Mouse (Mus musculus): ENCODE data around the gene Mylk.

DNA sequence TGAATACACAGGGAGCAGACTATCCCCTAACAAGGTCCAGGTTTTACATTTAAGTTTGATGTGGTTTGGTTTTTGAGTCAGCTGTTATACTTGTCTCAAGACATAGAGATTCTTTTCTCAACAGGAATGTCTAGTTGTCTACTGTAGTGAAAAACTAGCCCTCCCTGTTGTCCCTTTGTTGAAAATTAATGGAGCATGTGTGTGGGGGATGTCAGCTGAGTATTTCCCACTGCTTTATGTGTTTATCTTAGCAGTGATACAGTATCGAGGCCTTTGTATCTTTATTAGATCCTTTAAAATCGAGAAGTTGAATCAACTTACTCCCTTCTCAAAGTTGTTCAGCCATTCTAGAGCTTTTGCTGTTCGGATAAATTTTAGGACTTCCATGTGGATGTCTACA, 7.0 kb downstream of the Mylk start:
- TF ChIP-seq CTCF (IDR thresholded peaks at IDR 0.05; ENCODE audit: control insufficient read depth, insufficient read depth, insufficient read length), result no peak
- no peak for TF ChIP-seq USF1 (IDR thresholded peaks at IDR 0.05; ENCODE audit: low read depth)
- TF ChIP-seq MYOD1 (IDR thresholded peaks at IDR 0.05; ENCODE audit: control insufficient read depth, insufficient read length, low read depth), result no peak
- no peak for TF ChIP-seq MAX (IDR thresholded peaks at IDR 0.05)
- TF ChIP-seq CEBPB (IDR thresholded peaks at IDR 0.05; ENCODE audit: low read depth), result no peak
- TF ChIP-seq MYOG (IDR thresholded peaks at IDR 0.05; ENCODE audit: control insufficient read depth, extremely low read depth, insufficient read length), result no peak
- TF ChIP-seq FOSL1 (IDR thresholded peaks at IDR 0.05; ENCODE audit: insufficient read depth, low read length, poor library complexity, severe bottlenecking), result no peak
